Mouse (Mus musculus) kidney, embryonic 15.5 days (tissue): ENCODE measurements around the gene Tgfb2. TPM values are rescaled to one million over a fixed set of nuclear protein-coding genes. Genes with fewer than 3 reads are reported as not detected.

Experiments used
- ATAC-seq: fragments of 200-750 bp; cut with Nextera tagmentation; replicated peaks from 2 replicates; pipeline ENCODE4 v1.8.0; 2017; ENCODE audit warnings: moderate TSS enrichment; ENCODE audit not compliant: low FRiP score
- H3K27ac ChIP-seq: fragments of 300-500 bp; sonication (generic); 2 replicates; pipeline ENCODE4 v1.5.1; 2015; ENCODE audit warnings: mild to moderate bottlenecking, inconsistent platforms
- H3K27me3 ChIP-seq: fragments of 300-500 bp; sonication (generic); 2 replicates; pipeline ENCODE4 v1.6.1; 2015; ENCODE audit warnings: inconsistent platforms
- H3K36me3 ChIP-seq: fragments of 300-500 bp; sonication (generic); 2 replicates; pipeline ENCODE4 v1.6.1; 2015; ENCODE audit warnings: inconsistent platforms
- H3K4me1 ChIP-seq: fragments of 300-500 bp; sonication (generic); 2 replicates; pipeline ENCODE4 v1.6.1; 2015; ENCODE audit warnings: inconsistent platforms
- H3K4me2 ChIP-seq: fragments of 300-500 bp; sonication (generic); 2 replicates; pipeline ENCODE4 v1.6.1; 2015; ENCODE audit warnings: moderate library complexity, mild to moderate bottlenecking, inconsistent platforms
- H3K4me3 ChIP-seq: fragments of 300-500 bp; sonication (generic); replicated peaks from 2 replicates; pipeline ENCODE4 v1.5.1; 2015; ENCODE audit warnings: mild to moderate bottlenecking, inconsistent platforms
- H3K9ac ChIP-seq: fragments of 300-500 bp; sonication (generic); 2 replicates; pipeline ENCODE4 v1.6.1; 2015; ENCODE audit warnings: mild to moderate bottlenecking, inconsistent platforms
- H3K9me3 ChIP-seq: fragments of 300-500 bp; sonication (generic); replicated peaks from 2 replicates; pipeline ENCODE4 v1.6.1; 2016; ENCODE audit warnings: inconsistent platforms
- WGBS: fragments of 180-500 bp; shearing (Covaris S2); methylation state at CpG from one replicate; pipeline ENCODE4 v1.1.7; 2015; ENCODE audit warnings: mixed read lengths; 5-methylcytosine and 5-hydroxymethylcytosine counted together
- polyA plus RNA-seq: library from polyadenylated mRNA; unstranded; fragments of >200 nt; fragmentation: Nextera tagmentation; extraction: Ambion mirVana; gene quantifications from 2 replicates; pipeline ENCODE4 v1.2.1, GENCODE M21; 2015

The Tgfb2 gene
- polyA plus RNA-seq, result 16.4 and 23.5 TPM in 2 replicates

GRCm38 (mm10) chr1:186705915-186706248 is at the start of gene Tgfb2:
TSS of gene Tgfb2 (minus strand) at chr1:186705989.
- H3K36me3 ChIP-seq, result no peaks in the 10 kb centered on the region
- no peaks in the 10 kb centered on the region for H3K27me3 ChIP-seq
- peaks cover 32% of the 10 kb centered on the region for H3K4me1 ChIP-seq
- H3K9ac ChIP-seq, result peak within 1 kb of the TSS; percentile 67
- no peaks in the 10 kb centered on the region for H3K9me3 ChIP-seq
- WGBS, result 2% methylated on average over 12 of the region's 12 CpGs
- peak within 1 kb of the TSS; percentile 84 for H3K27ac ChIP-seq
- H3K4me3 ChIP-seq, result peak within 1 kb of the TSS; percentile 68
- ATAC-seq, result peak; percentile 22
- H3K4me2 ChIP-seq, result peak within 1 kb of the TSS; percentile 94

DNA sequence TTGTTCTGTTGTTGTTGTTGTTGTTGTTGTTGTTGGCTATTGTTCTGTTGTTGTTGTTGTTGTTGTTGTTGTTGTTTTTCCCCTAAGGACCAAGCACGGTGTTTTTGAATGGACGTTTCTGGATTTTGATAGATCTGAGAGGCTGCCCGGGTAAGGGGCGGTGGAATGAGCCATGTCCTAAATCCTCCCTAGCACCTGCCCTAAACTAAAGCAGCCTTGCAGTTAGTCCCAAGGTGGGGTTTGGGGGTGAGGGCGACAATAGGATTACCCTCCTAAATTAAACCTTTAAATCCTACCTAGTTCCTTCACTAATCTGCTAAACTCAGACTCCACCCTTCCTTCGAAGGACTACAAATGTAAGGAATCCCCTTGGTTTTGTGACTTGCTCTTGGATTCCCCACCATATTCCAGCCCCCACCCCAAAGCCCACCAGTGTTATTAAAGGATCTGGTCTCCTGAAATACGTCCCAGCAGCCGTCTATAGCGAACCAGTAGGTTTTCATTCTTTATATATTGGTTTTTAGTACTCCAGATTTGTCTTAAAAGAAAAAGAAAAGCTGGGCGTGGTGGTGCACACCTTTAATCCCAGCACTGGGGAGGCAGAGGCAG is 44.0 kb upstream of the Tgfb2 start:
- peak overlapping the region; percentile 73 for H3K4me2 ChIP-seq
- H3K4me3 ChIP-seq, result peak overlapping the region; percentile 75
- WGBS, result 36% methylated on average over 10 of the region's 10 CpGs
- H3K27ac ChIP-seq, result peak overlapping the region; percentile 90
- H3K27me3 ChIP-seq, result no peaks in the 10 kb centered on the region
- H3K36me3 ChIP-seq, result peaks cover 4% of the 10 kb centered on the region; the same call in 1 of the 2 replicates
- H3K4me1 ChIP-seq, result peaks cover 21% of the 10 kb centered on the region
- H3K9me3 ChIP-seq, result no peaks in the 10 kb centered on the region
- peak overlapping the region; percentile 80 for H3K9ac ChIP-seq
- ATAC-seq, result peak; percentile 76

DNA sequence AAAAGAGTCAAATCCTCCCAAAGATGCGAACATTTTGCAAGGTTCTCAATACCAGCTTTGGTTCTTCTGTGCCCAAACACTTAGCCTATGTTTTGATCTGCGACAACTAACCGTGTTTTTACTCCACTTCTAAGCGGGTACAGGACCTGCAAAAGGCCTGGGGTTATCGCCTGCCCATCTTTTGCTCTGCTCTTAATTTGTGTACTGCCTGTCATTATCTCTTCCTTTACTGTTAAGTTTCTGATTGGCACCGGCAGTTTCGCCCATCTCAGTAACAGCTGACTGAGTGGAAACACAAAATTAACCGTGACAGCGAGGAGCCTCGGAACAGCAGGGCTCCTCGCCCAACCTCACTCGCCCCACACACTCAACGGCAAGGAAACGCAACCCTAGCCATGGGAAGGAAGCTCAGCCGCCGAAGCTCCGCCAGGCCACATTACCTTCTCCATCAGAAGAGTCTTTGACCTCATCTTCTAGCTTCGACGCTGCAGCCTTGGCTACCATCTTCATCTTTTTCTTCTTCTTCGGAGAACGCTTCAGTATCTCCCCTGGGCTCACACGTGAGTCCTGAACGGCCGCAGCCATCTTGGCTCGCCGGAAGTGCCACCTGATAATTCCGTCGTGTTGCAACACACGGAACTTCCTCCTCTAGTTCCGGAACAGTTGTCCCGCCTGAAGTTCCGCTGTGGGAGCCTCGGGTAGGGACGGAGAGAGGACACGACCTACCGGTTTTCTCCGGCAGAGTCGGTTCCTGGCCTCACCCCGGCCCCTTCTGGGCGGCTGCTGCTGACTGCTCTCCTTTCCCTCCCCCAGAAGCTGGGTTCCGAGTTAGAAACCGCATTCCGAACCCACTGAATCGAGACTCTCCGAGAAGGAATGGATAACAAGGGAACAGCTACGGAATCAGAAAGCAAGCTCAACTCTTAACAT is 43.2 kb upstream of the Tgfb2 start, which contains the start of gene Rrp15:
Gene Rrp15 (minus strand): TSS at position 635 of the 930 bp plus-strand sequence.
- H3K36me3 ChIP-seq, result peaks cover 4% of the 10 kb centered on the region; the same call in 1 of the 2 replicates
- peaks cover 21% of the 10 kb centered on the region for H3K4me1 ChIP-seq
- H3K4me2 ChIP-seq, result peak within 1 kb of the TSS; percentile 73
- H3K9ac ChIP-seq, result peak within 1 kb of the TSS; percentile 80
- peak within 1 kb of the TSS; percentile 75 for H3K4me3 ChIP-seq
- no peaks in the 10 kb centered on the region for H3K9me3 ChIP-seq
- no peaks in the 10 kb centered on the region for H3K27me3 ChIP-seq
- peak; percentile 95 for ATAC-seq
- peak within 1 kb of the TSS; percentile 90 for H3K27ac ChIP-seq
- WGBS, result under 1% methylated on average over 46 of the region's 46 CpGs

- Histone ChIP-seq H3K27me3 (no peaks in the 10 kb centered on the region), H3K4me2 (no peak overlapping the region), H3K4me1 (no peaks in the 10 kb centered on the region), H3K4me3 (no peak overlapping the region), H3K9me3 (no peaks in the 10 kb centered on the region), H3K27ac (no peak overlapping the region), H3K9ac (no peak overlapping the region), H3K36me3 (peaks cover 47% of the 10 kb centered on the region)
- ATAC-seq, result no peak
- 52% methylated on average over 7 of the region's 7 CpGs for WGBS
These were observed 34.0 kb upstream of the Tgfb2 start for GRCm38 (mm10) chr1:186739828-186740227.

DNA sequence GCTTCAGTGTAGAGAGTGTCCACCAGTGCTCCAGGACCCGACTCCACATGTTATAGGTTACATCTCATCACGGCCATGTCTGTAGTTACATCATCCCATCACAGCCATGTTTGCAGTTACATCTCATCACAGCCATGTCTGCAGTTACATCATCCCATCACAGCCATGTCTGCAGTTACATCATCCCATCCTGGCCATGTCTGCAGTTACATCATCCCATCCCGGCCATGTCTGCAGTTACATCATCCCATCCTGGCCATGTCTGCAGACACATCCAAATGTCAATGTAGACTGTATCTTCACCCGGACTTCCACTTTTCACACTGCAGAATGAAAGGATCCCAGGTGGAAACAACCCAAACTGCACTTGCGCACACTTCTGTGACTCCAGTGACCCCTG is 29.7 kb upstream of the Tgfb2 start:
- no peak overlapping the region for H3K4me3 ChIP-seq
- H3K9ac ChIP-seq, result no peak overlapping the region
- H3K4me2 ChIP-seq, result no peak overlapping the region
- ATAC-seq, result no peak
- H3K4me1 ChIP-seq, result no peaks in the 10 kb centered on the region
- WGBS, result 90% methylated on average over 5 of the region's 5 CpGs
- H3K36me3 ChIP-seq, result peaks cover 63% of the 10 kb centered on the region
- H3K27me3 ChIP-seq, result no peaks in the 10 kb centered on the region
- no peaks in the 10 kb centered on the region for H3K9me3 ChIP-seq
- no peak overlapping the region for H3K27ac ChIP-seq

DNA sequence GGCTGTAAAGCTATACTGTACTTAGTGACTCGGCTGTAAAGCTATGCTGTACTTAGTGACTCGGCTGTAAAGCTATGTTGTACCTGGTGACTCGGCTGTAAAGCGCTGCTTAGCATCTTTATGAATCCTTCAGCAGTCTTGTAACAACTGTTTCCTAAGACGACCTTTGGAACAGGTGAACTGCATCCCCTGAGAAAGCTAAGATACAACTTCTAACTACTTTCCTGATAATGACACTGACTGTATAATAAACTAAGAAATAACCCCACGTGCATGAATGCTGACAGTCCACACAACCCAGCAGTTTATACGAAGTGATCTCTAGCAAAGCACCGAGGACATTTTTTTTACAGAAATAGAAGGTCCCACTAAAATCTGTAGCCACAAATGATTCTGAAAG is 27.3 kb upstream of the Tgfb2 start:
- WGBS, result 93% methylated on average over 8 of the region's 8 CpGs
- H3K4me2 ChIP-seq, result no peak overlapping the region
- no peak for ATAC-seq
- H3K9ac ChIP-seq, result no peak overlapping the region
- no peak overlapping the region for H3K4me3 ChIP-seq
- H3K9me3 ChIP-seq, result no peaks in the 10 kb centered on the region
- no peaks in the 10 kb centered on the region for H3K4me1 ChIP-seq
- H3K36me3 ChIP-seq, result peaks cover 48% of the 10 kb centered on the region
- no peak overlapping the region for H3K27ac ChIP-seq
- no peaks in the 10 kb centered on the region for H3K27me3 ChIP-seq

GRCm38 (mm10) chr1:186728778-186729177 is 23.0 kb upstream of the Tgfb2 start:
- H3K9ac ChIP-seq, result no peak overlapping the region
- no peaks in the 10 kb centered on the region for H3K9me3 ChIP-seq
- no peak overlapping the region for H3K4me3 ChIP-seq
- WGBS, result 70% methylated on average over 4 of the region's 4 CpGs
- H3K4me2 ChIP-seq, result no peak overlapping the region
- peaks cover 4% of the 10 kb centered on the region; the same call in 1 of the 2 replicates for H3K4me1 ChIP-seq
- H3K36me3 ChIP-seq, result peaks cover 7% of the 10 kb centered on the region; the same call in 1 of the 2 replicates
- no peak for ATAC-seq
- H3K27ac ChIP-seq, result no peak overlapping the region
- no peaks in the 10 kb centered on the region for H3K27me3 ChIP-seq

DNA sequence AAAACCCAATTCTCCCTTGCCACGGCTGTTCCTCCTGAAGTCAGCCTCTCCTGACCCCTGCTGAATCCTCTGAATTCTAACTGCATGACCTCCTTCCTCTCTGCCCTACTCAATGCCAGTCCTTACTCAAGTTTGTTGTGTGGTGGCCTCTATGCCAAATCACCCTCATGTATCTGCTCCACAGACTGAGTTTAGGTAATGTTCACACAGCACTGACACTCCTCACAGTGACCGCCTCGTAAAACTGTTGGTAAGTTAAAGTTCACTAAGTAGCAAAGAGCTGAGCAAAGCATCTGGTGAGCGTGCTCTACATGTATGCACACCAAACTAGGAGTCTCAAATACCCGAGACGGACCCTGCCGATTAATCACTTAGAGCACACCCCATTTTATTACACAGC is 20.3 kb upstream of the Tgfb2 start:
- ATAC-seq, result 0 out of 2 replicates have a peak, but pooled peaks have one; percentile 33
- 37% methylated on average over 7 of the region's 7 CpGs for WGBS
- Histone ChIP-seq H3K4me1 (peaks cover 4% of the 10 kb centered on the region), H3K9ac (no peak overlapping the region), H3K27ac (0 out of 2 replicates have a peak overlapping the region, but pooled peaks have one; percentile 20), H3K27me3 (no peaks in the 10 kb centered on the region), H3K9me3 (no peaks in the 10 kb centered on the region), H3K36me3 (peaks cover 5% of the 10 kb centered on the region), H3K4me2 (no peak overlapping the region), H3K4me3 (no peak overlapping the region)

DNA sequence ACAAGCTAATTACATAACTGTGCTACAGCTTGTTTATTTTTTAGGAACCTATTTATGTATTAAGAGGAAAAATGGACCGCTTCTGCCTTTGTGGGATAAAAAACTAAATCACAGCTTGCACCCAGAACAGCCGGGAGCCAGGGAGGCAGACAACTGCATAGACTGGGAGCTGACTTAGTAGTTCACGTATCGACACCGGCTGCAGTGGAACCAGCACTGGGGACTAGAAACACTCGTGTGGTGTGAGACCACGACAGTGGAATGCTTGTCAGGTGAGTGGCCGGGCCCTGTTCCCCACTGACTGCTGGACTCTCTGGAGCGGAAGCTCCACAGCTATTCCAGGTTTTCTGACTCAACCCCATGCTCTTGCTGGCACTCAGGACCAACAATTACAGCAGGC is 16.5 kb upstream of the Tgfb2 start:
- H3K36me3 ChIP-seq, result peaks cover 42% of the 10 kb centered on the region
- no peak overlapping the region for H3K9ac ChIP-seq
- peaks cover 4% of the 10 kb centered on the region for H3K4me1 ChIP-seq
- no peaks in the 10 kb centered on the region for H3K27me3 ChIP-seq
- ATAC-seq, result no peak
- WGBS, result 88% methylated on average over 9 of the region's 9 CpGs
- no peak overlapping the region for H3K4me2 ChIP-seq
- no peaks in the 10 kb centered on the region for H3K9me3 ChIP-seq
- H3K4me3 ChIP-seq, result no peak overlapping the region
- no peak overlapping the region for H3K27ac ChIP-seq

- peaks cover 47% of the 10 kb centered on the region for H3K36me3 ChIP-seq
- no peaks in the 10 kb centered on the region for H3K27me3 ChIP-seq
- H3K4me3 ChIP-seq, result no peak overlapping the region
- H3K4me1 ChIP-seq, result peaks cover 1% of the 10 kb centered on the region
- H3K27ac ChIP-seq, result no peak overlapping the region
- no peak overlapping the region for H3K9ac ChIP-seq
- ATAC-seq, result peak; percentile 60
- 32% methylated on average over 12 of the region's 12 CpGs for WGBS
- H3K4me2 ChIP-seq, result no peak overlapping the region
- H3K9me3 ChIP-seq, result no peaks in the 10 kb centered on the region
These were observed 16.1 kb upstream of the Tgfb2 start for GRCm38 (mm10) chr1:186721846-186722245.

DNA sequence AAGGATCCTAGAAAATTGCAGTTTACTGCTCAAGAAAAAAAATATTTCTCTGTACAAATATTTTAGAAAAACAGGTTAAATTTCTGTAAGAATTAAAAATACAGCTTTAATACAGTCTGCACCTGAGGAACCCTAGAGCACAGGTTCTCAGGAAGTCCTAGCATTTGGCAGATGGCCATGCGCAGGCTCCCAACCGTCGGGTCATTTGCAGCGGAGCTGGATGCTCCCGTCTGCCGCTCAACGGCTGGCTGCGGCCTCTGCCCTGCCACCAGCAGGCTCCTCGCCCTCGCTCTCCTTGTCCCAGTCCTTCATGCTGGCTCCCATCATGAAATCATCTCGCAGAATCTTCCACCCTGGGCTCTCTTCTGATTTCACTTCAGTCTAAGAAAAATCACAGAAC is 15.4 kb upstream of the Tgfb2 start:
- H3K9ac ChIP-seq, result no peak overlapping the region
- H3K36me3 ChIP-seq, result peaks cover 53% of the 10 kb centered on the region
- ATAC-seq, result no peak
- H3K4me2 ChIP-seq, result no peak overlapping the region
- H3K4me1 ChIP-seq, result no peaks in the 10 kb centered on the region; the same call in 1 of the 2 replicates
- no peak overlapping the region for H3K27ac ChIP-seq
- no peaks in the 10 kb centered on the region for H3K27me3 ChIP-seq
- WGBS, result 93% methylated on average over 11 of the region's 11 CpGs
- H3K4me3 ChIP-seq, result no peak overlapping the region
- H3K9me3 ChIP-seq, result no peaks in the 10 kb centered on the region

- H3K4me1 ChIP-seq, result no peaks in the 10 kb centered on the region; the same call in 1 of the 2 replicates
- H3K36me3 ChIP-seq, result peaks cover 56% of the 10 kb centered on the region
- H3K9ac ChIP-seq, result no peak overlapping the region
- no peak overlapping the region for H3K4me2 ChIP-seq
- H3K27ac ChIP-seq, result no peak overlapping the region
- 92% methylated on average over 9 of the region's 9 CpGs for WGBS
- H3K4me3 ChIP-seq, result no peak overlapping the region
- H3K27me3 ChIP-seq, result no peaks in the 10 kb centered on the region
- no peaks in the 10 kb centered on the region for H3K9me3 ChIP-seq
- no peak for ATAC-seq
These were observed 13.9 kb upstream of the Tgfb2 start for GRCm38 (mm10) chr1:186719708-186720107.
